Mouse (Mus musculus) brain, embryonic 14.5 days (tissue): ENCODE measurements around the gene Sema4b.

ENCODE experiments used
- CTCF ChIP-seq: fragments of 200-500 bp; IDR thresholded peaks from 2 replicates; pipeline ENCODE4 v1.5.1; 2012; ENCODE audit warnings: inconsistent platforms, mild to moderate bottlenecking, moderate library complexity, borderline replicate concordance; ENCODE audit not compliant: insufficient read depth, insufficient read length; ENCODE audit errors: extremely low read depth
- POLR2A ChIP-seq: fragments of 200-500 bp; IDR thresholded peaks from 2 replicates; pipeline ENCODE4 v1.6.1; 2012; ENCODE audit warnings: mild to moderate bottlenecking, inconsistent platforms, borderline replicate concordance; ENCODE audit not compliant: poor library complexity, insufficient read depth, insufficient read length, severe bottlenecking; ENCODE audit errors: extremely low read depth

GRCm38 (mm10) chr7:80238542-80238941 lies 51.9 kb downstream of the Sema4b start:
- TF ChIP-seq CTCF (no peak), POLR2A (no peak)
